Mouse (Mus musculus) cerebellum, adult 9-11 months (tissue): ENCODE results near the gene Mepce.

ENCODE experiments used
- DNase-seq: peaks from one replicate; pipeline ENCODE4 v3.0.0; 2022

Mepce gene

DNA sequence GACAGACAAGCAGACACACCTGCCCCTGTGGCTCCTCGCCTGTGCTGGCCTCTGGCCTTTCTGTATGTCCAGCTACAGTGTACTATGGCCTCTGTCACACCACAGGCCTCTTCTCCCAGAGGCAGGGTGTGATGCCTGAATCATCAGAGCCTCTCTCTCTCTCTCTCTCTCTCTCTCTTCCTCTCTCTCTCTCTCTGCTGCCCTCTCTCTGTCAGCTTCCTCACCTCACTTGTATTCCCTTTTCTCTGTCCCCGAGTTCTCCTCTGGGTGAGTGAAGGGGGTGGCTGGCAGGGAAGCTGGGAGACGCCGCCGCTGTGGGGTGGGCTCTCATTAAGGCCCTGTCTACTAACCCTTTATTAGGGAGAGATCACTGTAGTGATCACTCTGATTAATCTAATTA is 48.9 kb downstream of the Mepce start:
- peak; percentile 28 for DNase-seq

DNA sequence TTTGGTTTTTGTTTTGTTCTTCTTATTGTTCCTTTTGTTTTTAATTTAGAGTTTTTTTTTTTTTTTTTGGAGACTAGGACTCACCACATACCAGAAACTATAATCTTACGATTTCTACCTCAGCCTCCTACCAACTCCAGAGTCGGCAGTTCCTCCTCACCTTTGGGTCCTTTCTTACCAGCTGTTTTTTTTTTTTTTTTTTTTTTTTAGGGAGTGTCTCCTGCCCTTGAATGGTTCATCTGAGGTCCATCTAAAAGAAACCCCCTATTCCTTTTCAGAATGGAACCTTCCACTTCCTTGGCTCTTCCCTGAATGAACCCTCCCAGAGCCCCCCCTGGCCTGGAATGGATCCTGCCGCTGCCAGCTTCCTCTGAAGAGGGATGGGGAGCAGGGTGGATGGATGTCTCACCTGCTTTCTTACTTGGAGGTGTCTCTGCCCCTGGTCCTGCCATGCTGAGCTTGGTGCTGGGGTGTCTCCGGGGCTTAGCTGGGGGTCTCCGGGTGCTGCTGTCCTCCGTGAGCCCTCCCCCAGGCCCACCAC is 50.0 kb downstream of the Mepce start:
- no peak for DNase-seq

DNA sequence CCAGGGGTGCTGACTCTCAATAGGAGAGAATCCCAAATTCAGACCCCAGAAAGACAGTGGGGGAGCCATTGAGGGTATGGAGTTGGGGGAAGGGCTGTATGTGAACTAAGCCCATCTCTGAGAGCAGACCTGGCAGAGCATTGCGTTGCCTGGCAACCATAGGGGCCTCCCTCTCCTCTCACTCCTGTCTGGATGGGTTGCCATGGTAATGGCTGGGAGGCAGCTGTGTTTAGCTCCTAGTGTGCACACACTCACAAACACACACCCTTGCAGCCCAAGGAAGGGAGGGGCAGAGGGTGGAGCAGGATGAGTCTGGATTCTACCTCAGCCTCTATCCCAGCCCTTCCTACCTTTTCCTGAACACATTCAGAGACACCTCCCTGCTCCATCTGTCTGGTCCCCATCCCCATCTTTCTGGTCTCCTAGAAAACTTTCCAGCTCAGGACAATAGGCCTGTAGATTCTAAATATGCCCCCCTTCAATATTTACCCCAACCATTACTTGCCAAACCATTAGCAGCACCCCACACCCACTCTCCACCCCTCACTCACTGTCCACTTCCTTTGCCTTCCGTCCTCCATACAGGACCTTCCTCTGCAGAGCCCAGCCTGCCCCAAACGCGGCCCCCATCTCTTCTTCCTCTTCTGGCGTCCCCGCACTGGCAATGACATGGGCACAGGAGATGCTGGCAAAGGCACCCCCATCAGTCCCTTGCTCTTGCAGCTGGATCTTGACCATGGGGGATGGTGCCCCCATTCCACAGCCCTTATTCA is 53.0 kb downstream of the Mepce start:
- peak; percentile 25 for DNase-seq

DNA sequence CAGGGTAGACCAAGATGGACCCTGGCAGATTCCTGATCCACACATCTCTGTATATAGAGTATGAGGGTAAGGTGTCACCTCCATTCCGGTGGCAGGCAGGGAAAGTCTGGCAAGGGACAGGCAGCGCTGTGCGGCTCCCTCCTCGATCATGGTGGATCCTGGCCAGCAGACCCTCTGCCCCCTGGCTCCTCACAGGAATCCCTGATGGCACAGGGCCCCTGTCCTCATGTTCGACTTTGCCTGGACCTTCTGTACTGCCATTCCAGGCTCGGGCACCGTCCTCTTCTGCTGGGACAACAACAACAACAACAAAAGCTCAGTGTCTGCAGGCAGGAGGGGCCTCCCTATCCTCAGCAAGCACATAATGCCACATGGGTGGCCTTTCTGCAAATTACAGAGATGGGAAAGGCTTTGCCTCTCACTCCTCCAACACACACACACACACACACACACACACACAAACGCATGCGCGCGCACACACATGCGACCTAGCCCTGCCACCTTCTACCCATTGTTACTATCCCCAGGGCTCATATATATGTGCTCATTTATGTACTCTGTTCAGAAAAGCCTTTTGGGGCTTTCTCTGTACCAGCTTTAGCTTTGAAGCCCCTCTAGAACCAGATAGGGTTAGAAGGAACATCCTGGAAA is 53.7 kb downstream of the Mepce start:
- DNase-seq, result peak; percentile 10
